Mouse (Mus musculus): ENCODE results near the gene Gde1.

DNA sequence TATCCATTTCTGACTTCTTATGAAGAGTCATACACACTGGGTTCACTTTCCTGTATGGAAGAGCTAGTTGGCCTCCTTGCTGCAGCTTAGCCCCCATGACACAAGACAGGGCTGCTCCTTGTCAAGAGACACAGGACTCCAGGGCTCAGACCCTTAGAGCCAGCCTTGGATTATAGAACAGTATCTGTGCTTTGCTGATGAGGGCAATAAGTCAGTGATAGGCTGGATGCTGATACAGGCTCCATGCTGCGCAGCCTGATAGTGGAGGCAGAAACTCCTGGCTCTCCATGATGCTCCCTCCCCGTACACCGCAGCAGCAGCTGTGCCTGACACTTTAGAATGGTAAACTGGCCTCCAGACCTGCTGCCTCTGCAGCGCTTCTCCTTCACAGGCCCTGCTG lies 35.4 kb downstream of the Gde1 start:
- TF ChIP-seq CHD2 (IDR thresholded peaks at IDR 0.05; ENCODE audit: low read depth, low read length) (no peak), MAFK (IDR thresholded peaks at IDR 0.05; ENCODE audit: insufficient read depth, low read depth, low read length) (no peak), ZC3H11A (IDR thresholded peaks at IDR 0.05; ENCODE audit: borderline replicate concordance, low read depth, low read length) (no peak), HCFC1 (IDR thresholded peaks at IDR 0.05; ENCODE audit: borderline replicate concordance, insufficient read depth, low read length) (no peak)
